Mouse (Mus musculus): ENCODE measurements around the gene Golph3. TPM values are rescaled to one million over a fixed set of nuclear protein-coding genes. Genes with fewer than 3 reads are reported as not detected.
"Not testable (repeated sequence)": the region's sequence is repeated elsewhere in the genome, so short reads cannot be mapped to it uniquely, and the experiment has no call there.

The Golph3 gene
- total RNA-seq, 2 experiments from 2014 or later, result 62.9 to 67.9 TPM

- intact Hi-C loops (cut with DNase I), result no loop called here
- DNase-seq, result no peak
Measured at GRCm38 (mm10) chr15:12354281-12354810, 33.1 kb downstream of the Golph3 start.

DNA sequence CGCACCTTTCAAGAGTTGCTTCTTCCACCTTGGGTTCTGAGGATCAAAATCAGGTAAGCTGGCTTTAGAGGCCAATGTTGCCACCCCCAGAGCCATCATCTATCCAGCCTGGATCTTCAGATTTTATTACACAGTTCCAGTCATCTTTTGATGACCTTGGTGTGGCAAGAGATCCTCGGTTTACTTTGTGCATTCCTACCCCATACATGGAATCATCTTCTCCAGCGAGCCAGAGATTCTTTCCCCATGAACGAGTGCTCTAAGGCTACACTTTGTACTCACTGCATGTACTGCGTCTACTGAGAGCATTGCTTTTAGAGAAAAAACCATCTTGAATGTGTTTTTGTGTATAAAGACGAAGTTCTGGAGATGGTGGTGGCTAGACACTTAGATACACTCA lies 34.0 kb downstream of the Golph3 start:
- intact Hi-C loops (cut with DNase I), result no loop called here
- DNase-seq, result no peak

DNA sequence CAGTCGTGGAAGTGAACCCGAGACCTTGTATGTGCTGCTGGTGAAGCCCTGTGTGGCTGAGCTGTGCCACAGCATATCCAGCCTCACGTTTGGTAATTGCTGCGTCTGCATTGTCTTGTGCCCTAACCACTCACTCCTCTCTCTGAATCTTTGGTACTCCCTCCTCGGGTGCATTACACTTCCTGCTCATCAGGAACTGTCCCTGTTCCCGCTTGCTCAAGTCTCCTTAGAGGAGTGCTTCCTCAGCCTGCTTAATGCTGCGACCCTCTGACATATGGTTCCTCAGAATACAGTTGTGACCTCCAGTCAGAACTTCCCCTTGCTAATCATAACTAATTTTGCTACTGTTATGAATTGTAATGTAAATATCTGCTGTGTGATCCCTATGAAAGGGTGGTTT lies 34.7 kb downstream of the Golph3 start:
- no peak for DNase-seq
- intact Hi-C loops (cut with DNase I), result no loop called here

DNA sequence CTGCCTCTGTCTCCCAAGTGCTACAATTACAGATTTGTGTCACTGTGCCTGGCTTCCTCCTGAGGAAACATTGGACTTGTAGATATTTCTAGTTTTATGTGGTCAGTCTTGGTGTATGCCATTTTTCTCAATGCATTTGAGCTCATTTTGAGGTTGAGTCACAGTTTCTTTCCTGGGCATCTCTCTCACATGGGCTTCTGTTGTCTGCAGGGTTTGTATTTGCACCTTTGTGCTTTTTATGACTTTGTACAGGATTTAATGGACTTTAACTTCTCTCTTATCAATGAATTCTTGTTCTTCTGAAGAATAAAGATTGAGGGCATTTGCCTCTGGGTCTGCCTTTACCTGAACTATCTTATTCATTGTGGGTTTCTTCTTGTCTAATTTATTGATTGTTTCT lies 36.2 kb downstream of the Golph3 start:
- no peak for DNase-seq
- intact Hi-C loops (cut with DNase I), result no loop called here

DNA sequence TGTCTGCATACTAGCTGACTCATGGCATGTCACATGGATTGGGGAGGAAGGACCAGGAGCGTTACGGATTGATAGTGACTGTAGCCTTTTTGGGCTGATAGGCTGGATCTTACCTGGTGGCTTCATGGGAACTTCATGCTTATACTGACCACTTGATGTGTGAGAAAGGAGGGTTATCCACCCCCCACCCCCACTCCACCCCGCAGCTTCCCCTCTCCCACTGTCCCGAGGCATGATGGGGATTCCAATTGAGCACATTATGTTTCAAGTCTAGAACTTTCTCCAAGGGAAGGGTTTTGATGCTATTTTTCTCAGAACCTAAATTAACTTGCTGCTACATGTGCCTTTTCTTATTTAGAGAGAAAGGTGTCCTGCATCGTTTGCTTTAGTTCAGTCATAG lies 37.1 kb downstream of the Golph3 start:
- intact Hi-C loops (cut with DNase I), result no loop called here

GRCm38 (mm10) chr15:12360519-12361212 lies 39.4 kb downstream of the Golph3 start:
- no peak for DNase-seq
- intact Hi-C loops (cut with DNase I), result no loop called here

More for the DNA sequence above, 37.1 kb downstream of the Golph3 start:
- no peak for DNase-seq

DNA sequence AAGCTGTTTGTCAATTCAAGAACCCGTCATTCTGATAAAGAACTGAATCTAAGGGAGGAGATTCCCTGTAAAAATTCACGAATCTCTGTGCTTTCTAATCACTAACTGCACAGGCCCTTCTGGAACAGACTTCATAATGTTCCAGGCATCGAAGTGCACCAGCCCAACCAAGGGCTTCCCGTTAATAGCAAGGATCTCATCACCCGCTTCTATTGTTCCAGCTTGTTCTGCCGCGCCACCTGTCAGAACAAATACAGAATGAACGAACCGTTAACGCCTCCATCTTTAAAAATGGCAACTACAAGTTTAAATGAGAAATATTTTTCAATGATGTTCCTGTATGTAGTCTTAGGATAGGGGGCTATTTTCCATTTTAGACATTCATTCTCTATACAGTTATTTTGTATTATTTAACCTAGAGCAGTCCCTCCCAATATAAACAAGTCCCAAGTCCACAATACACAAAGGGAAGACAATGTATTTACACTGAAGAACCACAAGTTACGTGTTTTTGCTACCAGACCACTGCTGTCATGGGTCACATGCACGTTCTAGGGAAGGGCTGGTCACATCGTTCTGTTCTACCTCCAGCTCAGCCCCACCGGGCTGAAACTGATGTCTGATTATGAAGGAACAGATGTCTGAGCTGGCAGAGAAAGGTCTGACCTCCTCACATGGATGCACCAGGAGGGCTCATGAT lies 40.9 kb downstream of the Golph3 start:
- intact Hi-C loops (cut with DNase I), result no loop called here
- no peak for DNase-seq

DNA sequence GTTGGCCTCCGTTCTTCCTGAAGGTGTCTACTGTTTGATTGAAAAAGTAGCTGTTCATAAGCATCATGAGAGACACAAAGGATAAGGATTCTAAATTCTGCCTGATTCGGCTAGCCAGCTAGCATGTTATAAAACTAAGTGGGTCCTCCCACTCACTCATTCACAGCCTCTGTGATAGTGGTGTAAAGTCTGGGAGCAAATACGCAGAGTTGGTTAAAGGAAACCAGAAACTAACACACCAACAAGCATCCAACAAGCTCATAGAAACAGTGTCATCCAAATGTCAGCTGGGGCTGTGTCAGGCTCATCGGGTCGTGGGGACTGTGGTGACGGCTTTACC lies 41.4 kb downstream of the Golph3 start:
- no peak for DNase-seq
- intact Hi-C loops (cut with DNase I), result no loop called here

GRCm38 (mm10) chr15:12364096-12364495 lies 42.8 kb downstream of the Golph3 start:
- intact Hi-C loops (cut with DNase I), result no loop called here
- DNase-seq, result no peak

- intact Hi-C loops (cut with DNase I), result loop anchor here (5.0 kb wide), 1 partner anchor 43 kb away; the partner anchor contains the start of genes 1810049J17Rik and Golph3
- no peak for DNase-seq
Measured at GRCm38 (mm10) chr15:12365416-12366071, 44.3 kb downstream of the Golph3 start.

DNA sequence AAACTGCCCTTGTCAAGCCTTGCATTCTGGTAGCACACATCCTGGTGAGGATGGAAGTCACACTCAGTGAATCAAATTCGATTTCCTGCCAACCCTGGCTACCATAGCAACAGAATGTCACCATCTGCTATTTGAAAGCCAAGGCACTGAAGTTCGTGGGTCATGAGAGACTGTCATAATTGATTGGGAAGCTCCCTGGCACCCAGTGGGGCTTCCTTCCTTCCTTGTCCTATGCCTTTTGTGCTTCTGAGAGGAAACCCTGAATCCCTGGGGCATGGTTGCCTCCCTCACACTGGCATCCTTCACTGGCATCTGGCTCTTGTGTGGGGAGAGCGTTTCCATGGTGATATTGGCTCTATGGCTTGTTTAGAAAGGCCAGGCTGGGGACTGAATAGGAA lies 44.8 kb downstream of the Golph3 start:
- DNase-seq, result peak; percentile 91
- intact Hi-C loops (cut with DNase I), result loop anchor here (5.0 kb wide), 1 partner anchor 44 kb away; the partner anchor contains the start of genes 1810049J17Rik and Golph3

GRCm38 (mm10) chr15:12366580-12367305 lies 45.5 kb downstream of the Golph3 start:
- intact Hi-C loops (cut with DNase I), result loop anchor here (5.0 kb wide), 1 partner anchor 44 kb away; the partner anchor contains the start of genes 1810049J17Rik and Golph3
- DNase-seq, result not testable (repeated sequence)

- intact Hi-C loops (cut with DNase I), result loop anchor here (5.0 kb wide), 1 partner anchor 45 kb away; the partner anchor contains the start of genes 1810049J17Rik and Golph3
- DNase-seq, result no peak
Measured at GRCm38 (mm10) chr15:12367306-12368080, 46.2 kb downstream of the Golph3 start.

- intact Hi-C loops (cut with DNase I), result loop anchor here (5.0 kb wide), 1 partner anchor 46 kb away; the partner anchor contains the start of genes 1810049J17Rik and Golph3
- DNase-seq, result no peak
Measured at GRCm38 (mm10) chr15:12368357-12368756, 47.1 kb downstream of the Golph3 start.

DNA sequence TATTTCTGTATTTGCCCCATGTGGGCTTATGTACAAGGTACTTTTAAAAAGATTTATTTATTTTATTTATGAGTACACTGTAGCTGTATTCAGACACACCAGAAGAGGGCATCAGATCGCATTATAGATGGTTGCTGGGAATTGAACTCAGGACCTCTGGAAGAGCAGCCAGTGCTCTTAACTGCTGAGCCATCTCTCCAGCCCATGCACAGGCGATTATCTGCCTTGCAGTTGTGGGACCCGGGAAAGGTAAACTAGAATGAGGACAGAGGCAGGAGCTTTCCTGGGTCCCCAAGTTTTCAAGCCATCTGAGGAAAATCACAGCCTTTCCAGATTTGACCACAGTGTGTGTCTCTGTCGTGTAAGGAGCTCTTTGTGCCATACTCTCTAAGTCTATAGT lies 47.6 kb downstream of the Golph3 start:
- DNase-seq, result no peak
- intact Hi-C loops (cut with DNase I), result loop anchor here (5.0 kb wide), 1 partner anchor 47 kb away; the partner anchor contains the start of genes 1810049J17Rik and Golph3

DNA sequence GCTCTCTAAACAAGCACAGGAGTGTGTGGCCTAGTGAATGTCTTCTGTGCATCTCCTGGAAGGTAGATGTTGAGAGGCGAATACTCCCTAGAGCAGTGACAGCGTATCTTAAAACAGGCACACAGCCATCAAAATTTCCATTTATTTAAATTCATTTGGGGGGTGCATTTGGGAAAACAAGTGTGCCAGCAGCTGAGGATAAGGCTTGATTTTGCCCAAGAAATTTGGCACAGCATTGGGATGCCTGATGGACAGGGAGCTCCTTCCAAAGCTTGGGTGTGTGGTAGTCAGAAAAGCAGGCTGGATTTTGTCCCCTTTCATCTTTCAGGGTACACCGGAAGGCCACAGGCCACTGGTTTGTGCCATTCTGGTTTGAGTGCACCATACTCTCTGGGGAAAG lies 48.8 kb downstream of the Golph3 start:
- intact Hi-C loops (cut with DNase I), result loop anchor here (2.0 to 5.0 kb wide), 2 partner anchors 207 to 422 kb away; no protein-coding TSS in a partner anchor
- DNase-seq, result no peak

DNA sequence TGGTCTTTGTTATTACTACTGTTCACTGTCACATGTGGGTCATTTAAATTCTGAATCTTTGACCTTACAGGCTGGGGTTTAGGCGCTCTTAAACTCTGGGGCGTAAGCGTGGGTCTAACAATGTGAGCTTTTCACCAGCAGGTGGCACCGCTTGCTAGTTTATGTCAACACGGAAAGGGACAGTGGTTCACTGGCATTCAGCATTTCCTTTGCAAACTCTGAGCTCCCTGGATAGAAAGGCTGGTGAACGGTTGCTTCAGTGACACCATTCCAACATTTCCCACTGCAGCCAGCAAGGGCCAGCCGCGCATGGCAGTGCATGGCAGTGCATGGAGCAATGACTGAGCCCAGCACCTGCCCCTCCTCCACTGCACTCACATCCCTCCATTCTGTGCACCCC lies 49.9 kb downstream of the Golph3 start:
- peak; percentile 81 for DNase-seq
- intact Hi-C loops (cut with DNase I), result loop anchor here (2.0 to 5.0 kb wide), 2 partner anchors 206 to 421 kb away; no protein-coding TSS in a partner anchor

- intact Hi-C loops (cut with DNase I), result loop anchor here (5.0 kb wide), 1 partner anchor 419 kb away; no protein-coding TSS in a partner anchor
- peak; percentile 29 for DNase-seq
Measured at GRCm38 (mm10) chr15:12373496-12373895, 52.2 kb downstream of the Golph3 start.

DNA sequence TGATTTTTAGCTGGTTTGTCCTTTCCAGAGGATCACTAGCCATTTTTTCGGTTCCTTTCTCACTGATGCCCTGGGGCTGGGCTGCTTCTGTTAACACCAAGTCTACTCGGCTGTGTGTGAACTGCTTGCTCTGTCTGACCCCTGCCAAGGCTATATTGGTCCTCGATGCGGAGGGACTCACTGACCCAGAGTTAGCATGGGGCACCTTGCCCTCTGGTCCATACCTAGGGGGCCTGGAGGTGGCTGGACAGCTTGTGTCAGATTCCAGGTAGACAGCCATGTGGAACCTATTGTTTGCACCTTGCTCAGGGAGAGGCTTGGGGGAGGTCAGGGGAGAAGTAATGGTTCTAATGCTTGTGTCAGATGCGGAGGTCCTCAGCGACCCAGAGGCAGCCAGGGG lies 52.7 kb downstream of the Golph3 start:
- DNase-seq, result no peak
- intact Hi-C loops (cut with DNase I), result loop anchor here (5.0 kb wide), 1 partner anchor 418 kb away; no protein-coding TSS in a partner anchor
